Mouse (Mus musculus) right cerebral cortex, adult 2 months (tissue): ENCODE measurements around the gene Hjurp.

Source experiments
- DNase-seq, 2 experiments: peaks; one replicate each; pipeline ENCODE4 v3.0.0; 2021 to 2022; ENCODE audit warnings: low spot score in 2 of 2

Gene Hjurp

DNA sequence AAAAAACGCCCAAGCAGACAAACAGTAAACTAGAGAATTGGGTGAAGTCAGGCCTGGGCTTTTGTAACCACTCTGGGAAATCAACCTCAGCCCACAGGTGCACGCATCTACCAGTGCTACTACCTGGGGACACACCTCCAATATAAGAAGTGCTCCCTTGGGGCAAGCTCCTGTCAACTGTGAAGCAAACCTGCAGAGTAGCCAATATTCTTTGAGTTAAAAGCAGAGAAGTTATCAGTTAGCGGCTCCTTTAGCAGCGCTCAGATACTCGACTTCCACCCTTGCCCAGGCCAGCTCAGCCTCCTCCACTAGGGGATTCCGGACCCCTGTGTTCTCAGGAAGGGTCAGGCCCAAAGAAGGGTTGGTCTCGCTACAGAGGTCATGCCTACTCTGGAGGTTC is 15.7 kb downstream of the Hjurp start:
- DNase-seq = no peak

DNA sequence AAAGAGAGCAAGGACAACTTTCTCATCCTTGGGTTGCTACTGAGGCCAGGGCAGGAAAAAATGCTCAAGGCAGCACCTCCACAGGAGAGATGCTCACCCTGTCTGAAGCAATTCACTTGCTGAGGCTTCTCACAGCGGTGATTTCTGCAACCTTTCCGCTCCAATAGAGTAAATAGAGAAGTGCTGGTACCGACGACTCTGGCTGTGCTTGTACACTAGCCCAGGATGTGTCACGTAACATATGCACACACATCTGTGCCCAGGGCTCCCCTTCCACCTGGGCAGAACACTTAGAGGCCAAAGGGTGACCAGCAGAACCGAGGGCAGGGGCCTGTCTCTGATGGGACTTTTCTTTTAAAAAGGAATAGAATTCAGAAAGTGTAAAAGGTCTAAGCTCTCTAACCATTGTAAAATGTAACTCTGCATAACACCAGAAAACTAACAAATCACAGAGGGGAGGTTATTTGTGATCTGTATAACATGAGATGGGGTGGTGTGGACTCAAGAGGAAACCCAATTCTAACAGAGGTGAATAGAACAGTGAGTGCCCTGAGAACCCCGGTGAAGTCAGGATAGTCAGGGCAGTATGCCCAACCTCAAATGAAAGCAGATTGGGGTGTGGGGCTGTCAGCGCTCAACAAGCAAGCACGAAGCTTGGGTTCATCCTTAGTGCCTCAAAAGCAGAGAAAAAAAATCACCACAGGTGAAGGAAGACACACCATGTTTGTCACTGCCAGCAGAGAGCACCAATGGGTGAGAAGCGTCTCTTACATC is 16.6 kb downstream of the Hjurp start:
- DNase-seq = no peak

DNA sequence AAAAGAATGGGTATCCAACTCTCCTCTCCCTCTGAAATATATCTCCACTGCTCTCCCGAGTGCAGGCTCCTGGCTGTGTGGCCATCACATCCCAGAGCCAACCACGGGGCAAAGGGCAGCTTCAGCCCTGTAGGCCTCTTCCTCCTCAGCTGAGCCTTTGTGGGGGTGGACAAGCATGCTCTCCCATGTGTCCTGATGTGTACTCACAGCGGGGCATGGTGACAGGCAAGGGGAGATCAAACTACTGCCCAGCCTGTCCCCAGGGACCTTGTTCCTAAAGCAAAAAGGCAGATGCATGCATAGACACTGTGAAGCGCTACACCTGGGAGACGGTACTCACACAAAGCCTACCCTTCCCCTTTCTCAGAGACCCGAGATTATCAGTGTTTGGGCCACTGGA is 17.3 kb downstream of the Hjurp start:
- no peak for DNase-seq

DNA sequence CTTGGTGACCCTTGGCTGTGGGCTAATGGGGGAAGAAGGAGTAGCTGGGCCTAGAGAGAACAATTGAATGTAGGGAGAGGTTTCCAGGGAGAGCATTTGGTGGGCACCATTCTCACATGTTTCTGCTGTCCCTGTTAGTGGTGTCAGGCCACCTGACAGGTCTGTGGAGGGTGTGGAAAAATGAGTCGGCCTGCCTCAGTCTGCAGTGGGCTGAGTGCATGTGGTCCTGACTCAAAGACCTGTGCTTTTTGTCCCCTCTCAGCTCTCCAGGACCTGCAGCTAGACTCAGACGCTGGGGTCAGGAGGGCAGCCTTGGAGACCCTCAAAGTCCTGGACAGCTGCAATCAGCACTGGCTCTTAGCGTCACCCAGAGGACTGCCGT is 17.8 kb downstream of the Hjurp start:
- no peak for DNase-seq

DNA sequence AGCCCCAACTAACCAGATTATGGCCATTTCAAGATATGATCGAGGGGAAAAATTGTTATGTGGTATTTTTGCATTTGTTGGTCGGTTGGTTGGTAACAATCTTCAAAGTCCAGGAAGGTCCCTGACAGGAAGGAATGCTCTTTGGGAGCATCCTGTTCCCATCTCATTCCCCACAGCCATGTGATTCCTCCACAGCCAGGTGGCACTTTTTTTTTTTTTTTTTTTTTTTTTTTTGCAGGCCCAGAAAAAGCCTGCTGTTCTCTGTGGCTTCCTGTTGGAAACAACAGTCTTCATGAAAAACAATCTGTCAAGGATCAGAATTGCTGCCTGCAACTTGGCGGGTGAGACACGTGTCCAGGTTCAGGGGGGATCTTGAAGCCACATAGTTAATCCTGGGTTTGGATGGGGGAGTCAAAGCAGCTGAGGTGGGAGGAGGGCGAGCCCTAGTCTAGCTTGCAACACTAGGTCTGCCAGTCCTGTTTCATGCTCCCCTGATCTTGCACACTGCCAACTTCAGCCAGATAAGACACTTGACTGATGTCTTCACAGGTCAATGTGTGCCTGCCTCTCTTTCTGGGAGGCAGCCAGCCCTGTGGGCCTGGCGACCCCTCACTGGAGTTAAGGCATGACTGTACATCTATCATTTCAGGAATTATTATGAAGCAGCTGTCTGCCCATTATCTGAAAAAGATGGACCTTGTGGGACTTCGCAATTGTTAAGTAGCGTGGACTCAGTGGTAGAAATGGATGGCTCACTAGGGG is 18.4 kb downstream of the Hjurp start:
- no peak for DNase-seq

DNA sequence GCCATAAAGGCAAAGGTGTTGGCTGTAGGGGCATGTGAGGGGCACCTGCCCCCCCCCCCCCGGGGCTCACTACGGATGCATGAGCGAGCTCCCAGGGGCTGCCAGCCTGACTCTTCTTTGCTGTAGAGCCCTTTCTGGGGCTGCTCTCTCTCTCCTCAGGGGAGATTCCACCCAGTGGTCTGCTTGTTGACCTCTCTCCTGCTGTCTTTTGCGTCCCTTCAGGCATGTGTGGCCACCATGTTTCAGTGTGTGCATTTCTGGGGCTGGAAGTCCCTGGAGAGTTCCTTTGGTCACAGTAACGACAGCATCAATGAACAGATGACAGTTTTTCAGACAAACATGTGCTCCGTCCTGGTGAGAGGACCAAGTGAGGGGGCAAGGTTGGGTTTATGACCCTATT is 19.1 kb downstream of the Hjurp start:
- DNase-seq = no peak

DNA sequence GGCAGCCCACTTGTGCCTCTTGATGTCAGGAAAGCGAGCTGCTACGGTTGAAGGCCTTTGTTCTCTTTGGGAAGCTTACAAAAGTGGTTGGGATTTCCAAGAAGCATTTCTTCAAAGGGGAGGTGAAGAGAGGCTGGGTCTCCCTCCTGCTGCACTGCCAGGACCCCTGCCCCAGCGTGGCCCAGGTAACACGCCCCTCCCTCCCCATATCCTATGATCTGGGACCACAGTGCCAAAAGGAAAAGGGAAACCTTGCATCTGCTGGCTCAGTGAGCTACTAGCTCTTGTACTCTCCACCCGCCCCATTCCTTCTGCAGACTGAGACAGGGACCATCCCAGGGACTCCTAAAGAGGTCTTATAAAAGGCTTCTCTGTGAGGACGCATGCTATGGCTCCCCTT is 19.8 kb downstream of the Hjurp start:
- DNase-seq = no peak

DNA sequence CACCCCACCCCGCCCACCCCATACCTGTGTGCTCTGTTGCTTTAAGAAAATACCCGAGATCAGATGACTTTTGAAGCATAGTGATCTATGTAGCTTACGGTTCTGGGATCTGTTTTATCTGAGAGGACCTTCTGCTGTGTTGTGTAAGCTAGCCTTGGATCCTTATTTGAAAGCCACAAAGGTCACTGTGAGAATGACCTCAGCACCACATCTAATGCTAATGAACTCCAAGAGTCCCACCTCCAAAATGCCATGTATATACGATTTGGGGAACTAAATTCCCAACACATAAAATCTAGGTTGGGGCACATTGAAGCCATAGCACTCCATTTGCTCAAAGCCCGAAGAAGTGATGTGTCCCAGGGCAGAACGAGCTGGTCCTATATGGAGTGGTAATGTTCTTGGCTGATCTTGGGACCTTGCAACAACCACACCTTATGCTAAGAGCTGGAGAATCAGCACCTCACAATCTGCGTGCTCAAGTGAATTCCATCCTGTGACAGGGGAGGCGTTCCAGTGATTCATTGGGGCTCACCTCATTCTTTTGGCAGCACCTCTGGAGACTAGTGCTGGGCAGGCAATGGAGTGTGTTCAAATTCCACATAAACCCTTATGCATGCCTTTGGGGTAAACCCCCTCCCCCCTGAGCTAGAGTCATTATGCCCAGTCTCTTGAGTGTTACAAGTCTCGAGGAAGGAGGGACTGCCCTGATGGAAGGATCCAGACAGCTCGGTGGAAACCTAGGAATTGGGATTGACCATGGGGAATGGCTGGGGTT is 20.4 kb downstream of the Hjurp start:
- DNase-seq = no peak

DNA sequence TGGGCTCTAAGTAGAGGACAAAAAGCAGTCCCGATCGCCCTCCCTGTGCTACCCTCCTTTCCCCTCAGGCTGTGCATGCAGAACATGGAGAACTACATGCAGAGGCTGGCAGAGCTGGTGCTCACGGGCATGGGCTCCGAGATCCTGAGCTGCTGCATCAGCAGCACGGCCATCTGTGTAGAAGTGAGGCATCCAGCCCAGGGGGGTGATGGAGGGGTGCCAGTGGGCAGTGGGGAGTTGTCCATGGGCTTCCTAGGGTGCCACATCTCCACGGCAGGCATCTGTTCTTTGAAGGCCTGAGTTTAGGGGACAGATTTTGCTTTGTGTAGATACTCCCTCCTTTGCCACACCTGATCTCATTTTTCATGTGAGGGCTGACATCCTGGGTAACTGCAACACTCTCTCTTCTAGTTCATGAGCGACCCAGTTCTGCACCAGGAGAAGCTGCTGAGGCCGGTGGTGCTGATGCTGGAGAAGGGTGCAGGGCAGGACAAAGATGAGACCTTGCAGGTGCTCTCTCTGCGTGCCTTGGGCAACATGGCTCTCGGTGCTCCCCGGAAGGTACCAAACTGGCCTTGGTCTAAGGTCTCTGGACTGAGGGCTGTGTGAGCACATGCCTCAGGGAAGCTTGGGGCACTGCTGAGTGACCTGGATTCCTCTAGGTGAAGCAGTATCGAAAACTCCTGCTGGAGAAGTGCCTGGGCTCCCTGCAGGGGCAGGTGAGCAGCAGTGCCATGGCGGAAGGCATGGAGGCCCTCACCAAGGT is 21.3 kb downstream of the Hjurp start:
- no peak for DNase-seq

DNA sequence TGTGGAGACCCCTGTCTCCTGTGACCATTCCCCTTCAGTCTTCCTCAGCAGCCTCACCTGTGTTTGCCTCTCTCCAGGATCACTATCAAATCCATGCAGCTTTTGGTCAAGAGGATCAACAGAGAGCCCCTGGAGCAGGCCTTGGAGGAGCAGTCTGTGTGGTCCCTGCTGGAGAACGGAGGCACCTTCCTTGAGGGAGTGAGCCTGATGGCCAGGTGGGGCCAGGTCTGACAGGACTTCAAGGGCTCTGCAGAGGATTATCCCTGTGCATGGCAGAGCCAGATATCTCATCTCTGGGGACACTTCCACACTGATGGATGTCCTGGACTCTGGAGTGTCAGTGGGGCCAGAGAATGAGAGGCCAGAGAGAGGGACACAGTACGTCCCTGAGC is 22.0 kb downstream of the Hjurp start:
- no peak for DNase-seq

DNA sequence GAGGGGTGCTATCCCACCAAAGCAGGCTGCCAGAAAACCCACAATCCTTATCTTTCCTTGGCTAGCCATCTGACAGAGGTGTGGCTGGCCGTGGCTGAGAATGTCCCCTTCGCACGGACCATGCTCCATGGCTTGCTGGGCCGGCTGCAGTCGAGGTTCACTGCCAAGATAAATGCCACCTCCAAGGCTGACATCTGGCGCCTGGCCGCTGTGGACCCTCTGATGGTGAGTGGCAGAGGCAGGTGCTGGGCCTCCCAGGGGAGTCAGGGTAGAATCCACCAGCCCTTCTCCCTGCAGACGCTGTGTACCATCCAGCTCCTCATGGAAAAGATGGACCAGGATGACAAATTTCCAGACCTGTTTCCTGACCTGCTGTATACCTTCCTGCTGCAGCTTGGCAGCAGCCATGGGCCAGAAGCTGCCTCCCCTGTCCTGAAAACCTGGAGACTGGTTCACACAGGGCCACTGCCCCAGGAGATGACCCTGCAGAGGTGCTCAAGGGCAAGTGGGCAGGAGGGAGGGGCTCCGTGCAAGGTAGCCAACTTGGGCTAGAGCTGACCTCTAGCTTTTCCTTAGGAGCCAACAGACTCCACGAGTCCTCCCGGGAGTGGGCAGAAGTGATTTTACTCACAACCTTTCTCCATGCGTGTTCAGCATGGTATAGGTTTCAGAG is 22.5 kb downstream of the Hjurp start:
- DNase-seq = no peak

DNA sequence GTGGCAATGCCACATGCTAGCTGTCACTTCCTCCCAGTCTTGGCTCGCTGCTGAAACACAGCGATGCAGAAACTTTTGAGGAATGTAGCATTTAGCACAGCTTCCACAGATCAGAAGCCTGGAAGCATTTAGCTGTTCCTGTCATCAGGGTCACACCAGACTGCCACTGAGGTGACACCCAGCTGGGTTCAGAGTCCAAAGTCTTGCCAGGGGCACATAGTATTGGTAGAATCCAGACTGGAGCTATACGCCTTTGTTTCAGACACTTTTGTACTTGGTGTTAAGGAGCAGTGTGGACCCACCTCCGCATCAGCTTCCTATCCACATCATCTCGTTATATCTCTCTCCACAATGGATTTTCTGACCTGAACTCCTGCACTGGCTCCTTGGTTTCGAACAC is 23.9 kb downstream of the Hjurp start:
- no peak for DNase-seq

DNA sequence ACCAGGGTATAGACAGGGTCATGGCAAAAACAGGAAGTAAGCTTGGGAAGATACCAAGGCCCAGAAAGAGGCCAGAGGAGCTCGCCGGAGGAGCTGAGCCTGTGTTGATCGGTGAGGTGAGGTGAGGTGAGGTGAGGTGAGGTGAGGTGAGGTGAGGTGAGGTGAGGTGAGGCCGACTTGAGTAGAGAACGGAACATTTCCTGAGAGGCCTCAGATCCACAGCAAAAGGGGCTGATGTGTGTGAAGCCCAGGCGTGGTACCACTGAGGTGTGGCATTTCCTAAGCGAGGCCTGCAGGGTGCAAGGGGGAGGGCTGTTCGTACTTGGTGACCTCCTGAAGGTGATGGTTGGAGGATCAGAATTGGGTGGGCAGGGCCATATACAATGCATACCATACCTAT is 24.3 kb downstream of the Hjurp start:
- no peak for DNase-seq

DNA sequence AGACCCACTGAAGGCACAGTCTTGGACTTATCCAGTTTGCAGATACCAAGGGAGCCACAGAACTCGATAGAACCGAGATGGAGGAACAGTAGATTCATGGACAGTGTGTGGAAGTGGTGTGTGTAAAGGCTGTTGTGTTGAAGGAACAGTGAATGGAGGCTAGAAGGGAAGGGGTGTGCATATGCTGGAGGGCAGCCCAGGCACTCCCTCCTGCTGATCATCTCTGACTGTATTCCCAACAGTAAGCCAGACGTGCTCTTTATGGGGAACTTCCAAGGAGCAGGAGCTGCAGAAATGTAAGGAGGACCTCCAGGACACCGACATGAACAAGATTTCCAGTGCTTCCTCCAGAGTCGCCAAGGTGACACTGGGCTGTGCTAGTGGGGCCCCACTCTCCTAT is 27.4 kb downstream of the Hjurp start:
- DNase-seq = no peak

DNA sequence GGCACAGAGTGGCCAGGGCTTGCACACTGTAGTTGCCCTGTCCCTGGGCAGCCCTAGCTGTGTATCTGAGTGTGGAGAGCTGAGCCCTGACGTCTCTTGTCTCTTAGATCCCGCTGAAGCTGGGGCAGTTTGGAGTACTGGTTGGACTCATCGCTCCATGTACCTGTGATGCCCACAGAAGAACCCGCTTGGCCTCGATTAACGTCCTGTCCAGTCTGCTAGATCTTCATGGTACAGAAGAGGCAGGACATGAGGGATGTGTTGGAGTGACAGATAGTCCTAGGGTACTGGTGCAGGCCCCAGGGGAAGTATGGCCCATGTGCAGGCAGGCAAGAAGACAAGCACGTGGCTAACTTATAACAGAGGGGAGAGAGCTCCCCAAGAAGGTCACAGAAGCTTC is 27.8 kb downstream of the Hjurp start:
- no peak for DNase-seq

DNA sequence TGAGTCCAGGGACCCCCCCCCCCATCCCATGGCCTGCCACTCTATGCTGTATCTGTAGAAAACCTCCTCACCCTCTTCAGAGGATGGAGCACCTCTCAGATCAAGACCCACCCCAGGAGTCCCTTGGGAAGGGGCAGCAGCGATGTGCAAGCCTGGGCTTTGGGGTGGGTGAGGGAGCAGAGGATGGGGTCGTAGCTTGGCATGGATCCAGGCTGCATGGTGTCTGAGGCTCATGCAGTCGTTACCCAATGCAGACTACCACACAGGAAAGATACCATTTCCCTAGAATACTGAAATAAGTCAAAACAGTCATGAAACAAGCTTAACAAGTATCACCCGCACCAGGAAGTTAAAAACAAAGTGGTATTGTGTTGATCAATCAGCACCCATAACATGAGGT is 28.8 kb downstream of the Hjurp start:
- DNase-seq = no peak

DNA sequence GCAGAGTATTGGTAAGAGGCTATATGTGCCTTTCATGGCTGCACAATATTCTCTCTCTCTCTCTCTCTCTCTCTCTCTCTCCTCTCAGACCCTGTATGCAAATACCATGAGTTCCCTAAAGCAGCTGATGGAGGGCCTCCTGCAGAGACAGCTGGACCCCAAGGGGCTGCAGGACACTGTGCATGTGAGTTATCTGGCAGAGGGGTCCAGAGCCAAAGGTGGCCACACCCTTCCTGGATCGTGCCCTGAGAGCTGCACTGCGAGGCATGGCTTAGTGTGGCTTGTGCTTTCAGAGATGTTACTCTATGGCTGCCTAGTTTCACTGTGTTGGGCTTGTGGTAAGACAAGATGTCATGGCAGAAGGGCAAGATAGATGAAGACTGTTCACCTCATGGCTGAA is 29.8 kb downstream of the Hjurp start:
- DNase-seq = no peak

DNA sequence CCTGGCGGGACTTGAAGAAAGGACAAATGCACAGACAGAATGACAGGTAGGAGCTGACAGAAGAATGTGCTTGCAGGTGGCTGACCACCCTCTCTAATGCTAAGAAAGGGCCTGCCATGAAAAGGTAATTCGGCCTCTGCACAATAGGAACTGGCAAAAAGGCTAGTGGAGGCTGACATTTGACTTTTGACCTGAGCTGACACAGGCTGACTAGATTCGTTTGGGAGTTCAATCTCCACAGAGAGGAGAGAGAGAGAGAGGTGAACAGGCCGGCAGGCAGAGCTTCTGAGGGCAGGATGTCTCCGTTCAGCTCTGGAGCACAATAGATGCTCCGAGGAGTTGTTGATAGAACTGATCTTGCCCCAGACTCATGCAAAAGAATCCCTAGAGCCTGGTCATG is 31.0 kb downstream of the Hjurp start:
- DNase-seq = no peak

DNA sequence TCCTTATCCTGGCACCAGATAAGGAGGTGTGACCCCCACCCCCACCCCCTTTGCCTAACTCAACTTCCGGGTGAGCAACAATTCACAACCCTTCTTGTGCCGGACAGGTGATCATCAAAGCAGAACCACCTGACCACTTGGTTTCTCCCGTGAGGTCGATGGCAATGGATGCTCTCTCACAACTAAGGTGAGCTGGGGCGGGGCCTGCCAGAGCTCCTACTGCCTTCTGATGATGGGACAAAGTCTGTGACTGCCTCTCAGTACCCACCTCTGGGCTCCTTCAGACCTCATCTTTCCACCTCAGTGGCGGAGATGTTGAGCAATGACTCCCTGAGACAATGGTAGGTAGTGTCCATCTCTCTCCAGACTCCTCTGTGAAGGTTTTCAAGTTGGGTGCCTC is 31.6 kb downstream of the Hjurp start:
- DNase-seq = no peak

DNA sequence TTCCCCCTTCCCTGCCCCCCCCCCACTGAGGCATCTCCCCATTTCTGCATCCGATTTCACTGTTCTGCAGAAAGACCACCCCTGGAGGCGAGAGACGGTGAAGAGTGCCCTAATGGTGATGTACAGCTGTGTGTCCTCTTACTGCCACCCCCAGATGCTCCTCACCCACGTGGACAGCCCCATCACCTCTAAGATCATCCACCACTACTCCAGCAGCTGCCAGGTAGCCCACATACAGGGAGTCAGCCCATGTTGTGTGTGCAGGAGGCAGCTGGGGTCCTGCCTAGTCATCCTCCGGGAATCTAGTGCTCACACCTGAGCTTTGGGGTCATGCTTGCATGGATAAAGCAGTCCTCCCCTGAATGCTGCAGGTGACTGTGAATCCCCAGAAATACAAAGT is 33.6 kb downstream of the Hjurp start:
- no peak for DNase-seq

DNA sequence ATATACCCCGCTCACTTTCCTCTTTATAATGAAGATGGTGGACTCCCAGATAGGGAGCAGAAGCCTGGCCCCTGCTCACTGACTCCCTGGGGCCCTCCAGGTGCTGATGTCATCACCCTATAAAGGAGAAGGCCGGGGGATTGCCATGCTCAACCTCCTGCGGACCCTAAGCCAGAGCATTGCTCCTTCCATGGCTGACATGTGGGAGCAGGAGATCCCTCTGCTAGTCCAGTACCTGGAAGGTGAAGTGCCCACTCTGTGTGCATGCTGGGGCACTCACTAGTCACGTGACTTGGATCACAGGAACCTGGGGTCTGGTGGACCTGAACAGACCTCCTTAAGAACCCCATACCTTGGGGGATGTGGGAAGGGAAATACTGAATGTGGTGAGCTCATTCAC is 36.9 kb downstream of the Hjurp start:
- no peak for DNase-seq

DNA sequence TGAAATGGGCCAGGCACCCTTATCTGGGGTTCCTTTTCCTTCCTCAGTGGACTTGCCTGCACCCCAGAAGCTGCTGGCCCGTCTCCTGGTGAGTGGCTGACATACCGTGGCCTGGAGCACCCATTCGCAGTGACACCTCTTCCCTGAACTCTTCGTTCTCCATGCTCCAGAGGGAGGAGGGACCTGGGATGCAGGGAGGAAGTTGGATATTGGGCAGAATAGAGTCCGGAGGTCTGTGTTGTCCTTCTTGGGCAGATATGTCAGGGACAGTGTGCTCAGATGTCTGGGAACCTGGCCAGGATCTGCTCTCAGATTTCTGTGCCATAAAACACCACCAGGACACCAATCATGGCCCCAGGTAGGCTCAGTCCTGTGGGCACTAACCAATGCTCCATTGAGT is 37.4 kb downstream of the Hjurp start:
- DNase-seq = no peak
